Mouse (Mus musculus) kidney, adult 2 months (tissue): Measurements from ENCODE around the gene B4galnt1. TPM values are rescaled to one million over a fixed set of nuclear protein-coding genes. Genes with fewer than 3 reads are reported as not detected.

Experiments used
- DNase-seq: peaks from one replicate; pipeline ENCODE4 v3.0.0; 2021
- H3K27ac ChIP-seq: fragments of 200-500 bp; 2 replicates; pipeline ENCODE4 v1.5.1; 2012; ENCODE audit warnings: low read depth, low read length, control low read depth, inconsistent platforms; ENCODE audit not compliant: insufficient read depth
- H3K27me3 ChIP-seq: fragments of 200-500 bp; replicated peaks from 2 replicates; pipeline ENCODE4 v1.6.1; 2012; ENCODE audit warnings: mild to moderate bottlenecking, moderate library complexity, low read length, inconsistent platforms; ENCODE audit not compliant: control insufficient read depth, insufficient read depth
- H3K36me3 ChIP-seq: fragments of 200-500 bp; 2 replicates; pipeline ENCODE4 v1.6.1; 2012; ENCODE audit warnings: mild to moderate bottlenecking, moderate library complexity, low read length, inconsistent platforms; ENCODE audit not compliant: control insufficient read depth, insufficient read depth
- H3K4me1 ChIP-seq: fragments of 200-500 bp; 2 replicates; pipeline ENCODE4 v1.6.1; 2011; ENCODE audit warnings: low read length; ENCODE audit not compliant: control insufficient read depth, insufficient read depth
- H3K4me3 ChIP-seq: fragments of 200-500 bp; 2 replicates; pipeline ENCODE4 v1.5.1; 2011; ENCODE audit warnings: mild to moderate bottlenecking, low read depth, low read length, control low read depth; ENCODE audit not compliant: insufficient read depth
- CTCF ChIP-seq: fragments of 200-500 bp; conservative IDR thresholded peaks from 2 replicates; pipeline ENCODE4 v1.5.1; 2011; ENCODE audit warnings: low read depth, mild to moderate bottlenecking, control low read depth, low read length, moderate library complexity, mixed read lengths; ENCODE audit not compliant: insufficient read depth, insufficient read length
- POLR2A ChIP-seq: fragments of 200-500 bp; IDR thresholded peaks from one replicate; pipeline ENCODE4 v1.6.1; 2011; ENCODE audit warnings: low read depth, low read length, control low read depth
- WGBS: fragments of 180-500 bp; shearing (Covaris S2); methylation state at CpG from one replicate; pipeline ENCODE4 v1.1.7; 2018; 5-methylcytosine and 5-hydroxymethylcytosine counted together
- polyA plus RNA-seq: library from polyadenylated mRNA; depleted of rRNA; stranded (reverse); fragments of >200 nt; gene quantifications from 2 replicates; pipeline ENCODE4 v1.2.3, GENCODE M21; 2012

Gene B4galnt1
- polyA plus RNA-seq, 1 experiment, result 27.5 TPM

GRCm38 (mm10) chr10:127194428-127195327 lies 29.7 kb downstream of the B4galnt1 start:
- H3K4me1 ChIP-seq, result peaks cover 18% of the 10 kb centered on the region
- no peaks in the 10 kb centered on the region for H3K36me3 ChIP-seq
- DNase-seq, result peak; percentile 88
- no peaks in the 10 kb centered on the region for H3K27me3 ChIP-seq
- TF ChIP-seq CTCF (no peak), POLR2A (peak; percentile 53)
- H3K27ac ChIP-seq, result peak overlapping the region; percentile 89
- 10% methylated on average over 22 of the region's 22 CpGs for WGBS
- peak overlapping the region; percentile 95 for H3K4me3 ChIP-seq

- no peak for TF ChIP-seq POLR2A
- no peak for TF ChIP-seq CTCF
- peak within 1 kb of the TSS; percentile 95 for H3K4me3 ChIP-seq
- no peaks in the 10 kb centered on the region for H3K36me3 ChIP-seq
- peaks cover 18% of the 10 kb centered on the region for H3K4me1 ChIP-seq
- no peaks in the 10 kb centered on the region for H3K27me3 ChIP-seq
- under 1% methylated on average over 31 of the region's 47 CpGs for WGBS
- DNase-seq, result peak; percentile 60
- peak within 1 kb of the TSS; percentile 91 for H3K27ac ChIP-seq
Observed at GRCm38 (mm10) chr10:127195328-127196129, 30.5 kb downstream of the B4galnt1 start, which contains the start of gene Dtx3. Dtx3 (minus strand) TSS chr10:127195728.

- 13% methylated on average over 5 of the region's 5 CpGs for WGBS
- TF ChIP-seq CTCF (no peak), POLR2A (no peak)
- peak overlapping the region; percentile 91 for H3K27ac ChIP-seq
- H3K4me1 ChIP-seq, result peaks cover 18% of the 10 kb centered on the region
- H3K4me3 ChIP-seq, result peak overlapping the region; percentile 95
- peak; percentile 84 for DNase-seq
- H3K27me3 ChIP-seq, result no peaks in the 10 kb centered on the region
- H3K36me3 ChIP-seq, result no peaks in the 10 kb centered on the region
Observed at GRCm38 (mm10) chr10:127196392-127196791, 31.4 kb downstream of the B4galnt1 start.

- 0 out of 2 replicates have a peak overlapping the region, but pooled peaks have one; percentile 11 for H3K27ac ChIP-seq
Observed at GRCm38 (mm10) chr10:127197104-127197503, 32.1 kb downstream of the B4galnt1 start.

GRCm38 (mm10) chr10:127197505-127198110 lies 32.6 kb downstream of the B4galnt1 start:
- 60% methylated on average over 11 of the region's 11 CpGs for WGBS
- Histone ChIP-seq H3K27me3 (no peaks in the 10 kb centered on the region), H3K4me1 (peaks cover 18% of the 10 kb centered on the region), H3K36me3 (no peaks in the 10 kb centered on the region; the same call in 1 of the 2 replicates), H3K4me3 (no peak overlapping the region), H3K27ac (0 out of 2 replicates have a peak overlapping the region, but pooled peaks have one; percentile 11)
- DNase-seq, result peak; percentile 19
- TF ChIP-seq CTCF (no peak), POLR2A (no peak)

More at GRCm38 (mm10) chr10:127197104-127197503, 32.1 kb downstream of the B4galnt1 start:
- WGBS, result 90% methylated on average over 8 of the region's 8 CpGs
- no peaks in the 10 kb centered on the region for H3K27me3 ChIP-seq
- no peak for DNase-seq
- no peak overlapping the region for H3K4me3 ChIP-seq
- H3K36me3 ChIP-seq, result no peaks in the 10 kb centered on the region
- TF ChIP-seq POLR2A (no peak), CTCF (no peak)
- peaks cover 18% of the 10 kb centered on the region for H3K4me1 ChIP-seq

- Histone ChIP-seq H3K27ac (no peak overlapping the region), H3K27me3 (no peaks in the 10 kb centered on the region), H3K4me1 (peaks cover 18% of the 10 kb centered on the region), H3K4me3 (no peak overlapping the region), H3K36me3 (no peaks in the 10 kb centered on the region; the same call in 1 of the 2 replicates)
- 20% methylated on average over 2 of the region's 2 CpGs for WGBS
- TF ChIP-seq CTCF (no peak), POLR2A (no peak)
- DNase-seq, result peak; percentile 62
Observed at GRCm38 (mm10) chr10:127198492-127198891, 33.5 kb downstream of the B4galnt1 start.
